Mouse (Mus musculus) forebrain, embryonic 16.5 days (tissue): ENCODE measurements around the gene Fam129b. TPM values are rescaled to one million over a fixed set of nuclear protein-coding genes. Genes with fewer than 3 reads are reported as not detected.
A peak's percentile ranks its signal among the peaks of the same experiment; 100 is the strongest.

Experiments
- ATAC-seq: fragments of 200-750 bp; cut with Nextera tagmentation; 2 replicates; pipeline ENCODE4 v1.8.0; 2017; ENCODE audit warnings: mild to moderate bottlenecking, moderate library complexity
- H3K27ac ChIP-seq: fragments of 300-500 bp; sonication (generic); 2 replicates; pipeline ENCODE4 v1.5.1; 2014; ENCODE audit warnings: low read length, control low read depth
- H3K27me3 ChIP-seq: fragments of 300-500 bp; sonication (generic); replicated peaks from 2 replicates; pipeline ENCODE4 v1.6.1; 2014; ENCODE audit warnings: low read length; ENCODE audit not compliant: control insufficient read depth, insufficient read depth
- H3K36me3 ChIP-seq: fragments of 300-500 bp; sonication (generic); 2 replicates; pipeline ENCODE4 v1.6.1; 2014; ENCODE audit not compliant: control insufficient read depth, insufficient read depth
- H3K4me1 ChIP-seq: fragments of 300-500 bp; sonication (generic); replicated peaks from 2 replicates; pipeline ENCODE4 v1.6.1; 2014; ENCODE audit warnings: low read length; ENCODE audit not compliant: control insufficient read depth, insufficient read depth
- H3K4me2 ChIP-seq: fragments of 300-500 bp; sonication (generic); 2 replicates; pipeline ENCODE4 v1.6.1; 2014; ENCODE audit warnings: mild to moderate bottlenecking, low read length, control low read depth
- H3K4me3 ChIP-seq: fragments of 300-500 bp; sonication (generic); replicated peaks from 2 replicates; pipeline ENCODE4 v1.5.1; 2014; ENCODE audit warnings: mild to moderate bottlenecking, low read length, control low read depth
- H3K9ac ChIP-seq: fragments of 300-500 bp; sonication (generic); replicated peaks from 2 replicates; pipeline ENCODE4 v1.6.1; 2014; ENCODE audit warnings: low read depth, low read length, control low read depth
- H3K9me3 ChIP-seq: fragments of 300-500 bp; sonication (generic); 2 replicates; pipeline ENCODE4 v1.6.1; 2016; ENCODE audit warnings: low read length; ENCODE audit not compliant: control insufficient read depth
- WGBS: fragments of 180-500 bp; shearing (Covaris S2); extraction: QIAGEN DNeasy Blood & Tissue Kit; methylation state at CpG from one replicate; pipeline ENCODE4 v1.1.7; 2014; 5-methylcytosine and 5-hydroxymethylcytosine counted together
- polyA plus RNA-seq: library from polyadenylated mRNA; unstranded; fragments of >200 nt; fragmentation: Nextera tagmentation; extraction: Ambion mirVana; gene quantifications from 2 replicates; pipeline ENCODE4 v1.2.1, GENCODE M21; 2015

Fam129b gene
- polyA plus RNA-seq, 1 experiment from 2014 or later: 36.4 TPM

- H3K9ac ChIP-seq: no peak overlapping the region
- ATAC-seq: no peak
- H3K4me3 ChIP-seq: no peak overlapping the region
Observed at GRCm38 (mm10) chr2:32963544-32963943, 87.6 kb downstream of the Fam129b start.

DNA sequence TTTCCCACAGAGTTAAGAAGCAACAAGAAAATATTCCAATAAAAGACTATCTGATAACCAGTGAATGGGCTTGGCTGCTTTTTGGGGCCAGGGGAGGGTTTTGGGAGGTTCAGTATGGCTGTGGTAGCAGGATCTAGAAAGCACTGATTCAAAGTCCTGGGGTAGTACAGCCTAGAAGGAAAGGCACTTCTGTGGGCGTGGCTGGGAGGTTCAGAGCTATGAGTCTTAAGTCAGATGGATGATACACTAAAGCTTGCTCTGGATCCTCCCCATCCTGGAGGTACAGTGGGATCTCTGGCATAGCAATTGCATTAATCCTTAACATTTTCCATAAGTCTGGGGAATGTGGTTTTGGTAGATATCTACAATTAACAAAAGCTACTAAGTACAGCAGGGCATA lies 88.1 kb downstream of the Fam129b start:
- Histone ChIP-seq H3K4me3 (no peak overlapping the region), H3K36me3 (peaks cover 13% of the 10 kb centered on the region), H3K9ac (no peak overlapping the region), H3K27ac (no peak overlapping the region), H3K4me2 (no peak overlapping the region), H3K27me3 (no peaks in the 10 kb centered on the region), H3K4me1 (peaks cover 44% of the 10 kb centered on the region), H3K9me3 (no peaks in the 10 kb centered on the region)
- 90% methylated on average over 1 of the region's 1 CpGs for WGBS
- no peak for ATAC-seq

More at GRCm38 (mm10) chr2:32963544-32963943, 87.6 kb downstream of the Fam129b start:
- Histone ChIP-seq H3K36me3 (peaks cover 13% of the 10 kb centered on the region), H3K4me2 (no peak overlapping the region), H3K27ac (no peak overlapping the region), H3K4me1 (peaks cover 44% of the 10 kb centered on the region), H3K27me3 (no peaks in the 10 kb centered on the region), H3K9me3 (no peaks in the 10 kb centered on the region)
- 65% methylated on average over 4 of the region's 4 CpGs for WGBS

DNA sequence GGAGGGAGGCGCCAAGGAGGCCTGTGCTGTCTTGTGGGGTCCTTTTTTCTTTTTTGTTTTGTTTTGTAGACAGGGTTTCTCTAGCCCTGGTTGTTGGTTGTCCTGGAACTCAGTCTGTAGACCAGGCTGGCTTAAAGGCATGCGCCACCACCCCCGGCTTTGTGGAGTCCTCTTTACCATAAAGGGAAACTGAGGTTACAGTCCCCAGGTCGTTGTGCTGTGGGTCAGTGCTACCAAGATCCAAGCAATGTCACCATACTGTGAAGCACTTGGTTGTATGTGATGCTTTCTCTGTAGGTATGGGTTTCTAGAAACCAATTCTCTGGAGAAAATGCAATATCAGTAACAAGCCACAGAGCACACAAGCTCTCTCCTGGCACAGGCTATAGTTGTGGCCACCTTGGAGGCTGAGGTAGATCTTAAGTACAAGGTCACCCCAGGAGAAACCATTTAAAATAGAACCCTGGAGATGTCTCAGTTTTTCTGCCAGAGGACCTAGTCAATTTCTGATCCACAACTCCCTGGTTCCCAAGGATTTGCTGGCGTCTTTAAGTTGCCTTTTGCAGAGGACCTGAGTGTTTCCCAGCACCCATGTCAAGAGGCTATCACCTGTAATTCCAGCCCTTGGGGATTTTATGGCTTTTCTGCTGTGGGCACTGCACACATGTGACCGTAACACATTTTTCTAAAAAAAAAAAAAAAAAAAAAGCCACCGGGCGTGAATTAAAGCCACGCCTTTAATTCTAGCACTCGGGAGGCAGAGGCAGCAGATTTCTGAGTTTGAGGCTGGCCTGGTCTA lies 88.9 kb downstream of the Fam129b start:
- H3K4me2 ChIP-seq: no peak overlapping the region
- H3K36me3 ChIP-seq: peaks cover 13% of the 10 kb centered on the region
- H3K9ac ChIP-seq: no peak overlapping the region
- no peak overlapping the region for H3K27ac ChIP-seq
- H3K4me1 ChIP-seq: peaks cover 44% of the 10 kb centered on the region
- 30% methylated on average over 10 of the region's 10 CpGs for whole genome bisulfite sequencing
- H3K4me3 ChIP-seq: no peak overlapping the region
- H3K27me3 ChIP-seq: no peaks in the 10 kb centered on the region
- H3K9me3 ChIP-seq: no peaks in the 10 kb centered on the region
- ATAC-seq: no peak

- no peak overlapping the region for H3K4me3 ChIP-seq
- no peak for ATAC-seq
- no peaks in the 10 kb centered on the region for H3K9me3 ChIP-seq
- no peak overlapping the region for H3K4me2 ChIP-seq
- peaks cover 42% of the 10 kb centered on the region for H3K4me1 ChIP-seq
- H3K36me3 ChIP-seq: peaks cover 13% of the 10 kb centered on the region
- WGBS: 20% methylated on average over 7 of the region's 7 CpGs
- no peak overlapping the region for H3K9ac ChIP-seq
- H3K27ac ChIP-seq: no peak overlapping the region
- no peaks in the 10 kb centered on the region for H3K27me3 ChIP-seq
Observed at GRCm38 (mm10) chr2:32965511-32966183, 89.7 kb downstream of the Fam129b start.

GRCm38 (mm10) chr2:32966184-32966688 lies 90.3 kb downstream of the Fam129b start:
- Histone ChIP-seq H3K9me3 (no peaks in the 10 kb centered on the region), H3K27ac (peak overlapping the region; percentile 81), H3K4me2 (peak overlapping the region; percentile 99), H3K36me3 (peaks cover 13% of the 10 kb centered on the region), H3K4me1 (peaks cover 43% of the 10 kb centered on the region), H3K27me3 (no peaks in the 10 kb centered on the region), H3K4me3 (peak overlapping the region; percentile 54), H3K9ac (peak overlapping the region; percentile 61)
- no peak for ATAC-seq
- WGBS: 13% methylated on average over 13 of the region's 13 CpGs

GRCm38 (mm10) chr2:32966689-32967631 lies 91.0 kb downstream of the Fam129b start:
- peak overlapping the region; percentile 54 for H3K4me3 ChIP-seq
- 1% methylated on average over 54 of the region's 55 CpGs for WGBS
- peak overlapping the region; percentile 61 for H3K9ac ChIP-seq
- peaks cover 45% of the 10 kb centered on the region for H3K4me1 ChIP-seq
- H3K27me3 ChIP-seq: no peaks in the 10 kb centered on the region
- peak; percentile 90 for ATAC-seq
- H3K36me3 ChIP-seq: peaks cover 13% of the 10 kb centered on the region
- H3K27ac ChIP-seq: peak overlapping the region; percentile 81
- peak overlapping the region; percentile 99 for H3K4me2 ChIP-seq
- H3K9me3 ChIP-seq: no peaks in the 10 kb centered on the region

- H3K4me3 ChIP-seq: no peak overlapping the region
- no peaks in the 10 kb centered on the region for H3K27me3 ChIP-seq
- H3K4me1 ChIP-seq: peaks cover 34% of the 10 kb centered on the region
- H3K27ac ChIP-seq: no peak overlapping the region; the same call in 1 of the 2 replicates
- H3K9me3 ChIP-seq: no peaks in the 10 kb centered on the region
- 74% methylated on average over 9 of the region's 9 CpGs for WGBS
- no peak overlapping the region for H3K4me2 ChIP-seq
- H3K9ac ChIP-seq: peak overlapping the region; percentile 61; the same call in 1 of the 2 replicates
- ATAC-seq: no peak
- H3K36me3 ChIP-seq: peaks cover 13% of the 10 kb centered on the region
Observed at GRCm38 (mm10) chr2:32968024-32968614, 92.2 kb downstream of the Fam129b start.

DNA sequence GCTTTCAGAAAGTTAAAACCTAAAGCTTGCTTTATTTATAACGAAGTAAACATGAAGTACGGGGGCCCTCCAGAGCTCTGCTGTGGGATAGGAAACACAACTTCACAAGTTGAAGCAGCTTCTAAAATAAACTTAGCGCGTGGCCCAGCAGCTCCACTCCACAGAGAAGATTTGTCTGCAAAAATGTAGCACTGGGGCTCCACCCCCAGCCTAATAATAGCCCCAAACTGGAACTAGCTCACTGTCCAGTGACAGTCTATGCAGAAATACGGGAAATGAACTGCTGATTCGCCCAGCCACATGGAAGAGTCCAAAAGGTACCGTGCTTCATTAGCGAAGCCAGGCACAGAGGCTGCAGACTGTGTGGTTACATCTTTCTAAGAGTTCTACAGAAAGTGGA lies 93.4 kb downstream of the Fam129b start:
- ATAC-seq: no peak
- no peaks in the 10 kb centered on the region for H3K9me3 ChIP-seq
- no peak overlapping the region for H3K27ac ChIP-seq
- H3K27me3 ChIP-seq: no peaks in the 10 kb centered on the region
- WGBS: 88% methylated on average over 8 of the region's 8 CpGs
- H3K4me1 ChIP-seq: peaks cover 27% of the 10 kb centered on the region
- peaks cover 7% of the 10 kb centered on the region for H3K36me3 ChIP-seq
- no peak overlapping the region for H3K9ac ChIP-seq
- H3K4me2 ChIP-seq: no peak overlapping the region
- H3K4me3 ChIP-seq: no peak overlapping the region
